Mouse (Mus musculus): Measurements from ENCODE around the gene Grk1.

DNA sequence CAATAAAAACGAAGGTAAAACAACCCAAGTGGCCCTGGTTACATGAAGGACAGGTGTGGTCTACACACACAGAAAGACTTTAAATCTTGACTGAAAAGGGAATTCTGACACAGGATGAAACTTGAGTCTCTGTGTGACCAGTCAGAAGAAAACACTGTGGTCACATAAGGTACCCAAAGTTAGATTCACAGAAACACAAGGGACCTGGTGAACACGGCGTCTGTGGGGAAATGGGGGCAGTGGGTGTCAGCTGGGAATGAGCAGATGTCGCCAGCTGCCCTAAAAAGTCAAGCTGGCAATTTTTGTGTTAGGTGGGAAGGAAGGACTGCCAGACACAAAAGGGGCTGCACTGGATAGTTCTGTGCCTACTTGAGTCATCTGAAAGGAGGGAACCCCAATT, 21.9 kb upstream of the Grk1 start:
- no peak for TF ChIP-seq CTCF (conservative IDR thresholded peaks at IDR 0.05; ENCODE audit: low read length)
- no peak for TF ChIP-seq POU5F1 (IDR thresholded peaks at IDR 0.05; ENCODE audit: borderline replicate concordance, low read length)

Data from E14TG2a.4 (cell line).